Mouse (Mus musculus) T-helper 2 cell (primary cell): ENCODE data around the gene Vmn2r116.
"Not testable (repeated sequence)": the region's sequence is repeated elsewhere in the genome, so short reads cannot be mapped to it uniquely, and the experiment has no call there.

Experiments used
- in situ Hi-C: fragments of 300-600 bp; cut with MboI, MseI; formaldehyde crosslinking; loops from one replicate; pipeline ENCODE4 v1.15.1; 2025; ENCODE audit warnings: high pct_unique_total_duplicates

Vmn2r116 gene

GRCm38 (mm10) chr17:23384304-23384703 lies at the start of gene Vmn2r116:
Gene Vmn2r116, plus strand, starts transcription at chr17:23384604.
- in situ Hi-C loops: not testable (repeated sequence)

GRCm38 (mm10) chr17:23343441-23343840 lies 41.0 kb upstream of the Vmn2r116 start, which contains the start of gene Vmn2r115:
Gene Vmn2r115, plus strand, starts transcription at chr17:23343741.
- in situ Hi-C loops: not testable (repeated sequence)

GRCm38 (mm10) chr17:23351644-23352043 lies 32.8 kb upstream of the Vmn2r116 start:
- in situ Hi-C loops: no loop called here

- in situ Hi-C loops: loop anchor here (5.0 kb wide), 1 partner anchor 79 kb away; no protein-coding TSS in a partner anchor
Measured at GRCm38 (mm10) chr17:23433150-23433679, 48.8 kb downstream of the Vmn2r116 start.
